Mouse (Mus musculus) liver, embryonic 11.5 days (tissue): ENCODE results near the gene Smg6. TPM values are rescaled to one million over a fixed set of nuclear protein-coding genes. Genes with fewer than 3 reads are reported as not detected.

Source experiments
- ATAC-seq: fragments of 200-750 bp; cut with Nextera tagmentation; replicated peaks from 2 replicates; pipeline ENCODE4 v1.8.0; 2017; ENCODE audit warnings: moderate number of reproducible peaks, mild to moderate bottlenecking, moderate TSS enrichment, moderate library complexity; ENCODE audit not compliant: low FRiP score
- DNase-seq: peaks from one replicate; pipeline ENCODE4 v3.0.0-alpha.2; 2017; ENCODE audit warnings: low spot score
- H3K27ac ChIP-seq: fragments of 300-500 bp; sonication (generic); 2 replicates; pipeline ENCODE4 v1.5.1; 2014; ENCODE audit warnings: mild to moderate bottlenecking, low read depth, low read length, control low read depth
- H3K27me3 ChIP-seq: fragments of 300-500 bp; sonication (generic); replicated peaks from 2 replicates; pipeline ENCODE4 v1.6.1; 2014; ENCODE audit warnings: low read length, mixed read lengths; ENCODE audit not compliant: control insufficient read depth, insufficient read depth
- H3K36me3 ChIP-seq: fragments of 300-500 bp; sonication (generic); 2 replicates; pipeline ENCODE4 v1.6.1; 2014; ENCODE audit warnings: mild to moderate bottlenecking, low read length, moderate library complexity, mixed read lengths; ENCODE audit not compliant: control insufficient read depth, insufficient read depth
- H3K4me1 ChIP-seq: fragments of 300-500 bp; sonication (generic); replicated peaks from 2 replicates; pipeline ENCODE4 v1.6.1; 2014; ENCODE audit warnings: low read length, mixed read lengths; ENCODE audit not compliant: control insufficient read depth, insufficient read depth
- H3K4me2 ChIP-seq: fragments of 300-500 bp; sonication (generic); 2 replicates; pipeline ENCODE4 v1.6.1; 2014; ENCODE audit warnings: mild to moderate bottlenecking, control low read depth, moderate library complexity
- H3K4me3 ChIP-seq: fragments of 300-500 bp; sonication (generic); 2 replicates; pipeline ENCODE4 v1.5.1; 2014; ENCODE audit warnings: low read depth, low read length, control low read depth
- H3K9ac ChIP-seq: fragments of 300-500 bp; sonication (generic); 2 replicates; pipeline ENCODE4 v1.6.1; 2014; ENCODE audit warnings: low read depth, low read length, control low read depth
- H3K9me3 ChIP-seq: fragments of 300-500 bp; sonication (generic); 2 replicates; pipeline ENCODE4 v1.6.1; 2016; ENCODE audit warnings: low read length, inconsistent platforms, mixed read lengths; ENCODE audit not compliant: control insufficient read depth
- WGBS: fragments of 180-500 bp; shearing (Covaris S2); extraction: QIAGEN DNeasy Blood & Tissue Kit; methylation state at CpG from one replicate; pipeline ENCODE4 v1.1.7; 2014; 5-methylcytosine and 5-hydroxymethylcytosine counted together
- polyA plus RNA-seq: library from polyadenylated mRNA; unstranded; fragments of >200 nt; fragmentation: Nextera tagmentation; extraction: Ambion mirVana; gene quantifications from 2 replicates; pipeline ENCODE4 v1.2.1, GENCODE M21; 2014

Gene Smg6
- polyA plus RNA-seq, 1 experiment from 2014 or later, result 12.4 TPM

DNA sequence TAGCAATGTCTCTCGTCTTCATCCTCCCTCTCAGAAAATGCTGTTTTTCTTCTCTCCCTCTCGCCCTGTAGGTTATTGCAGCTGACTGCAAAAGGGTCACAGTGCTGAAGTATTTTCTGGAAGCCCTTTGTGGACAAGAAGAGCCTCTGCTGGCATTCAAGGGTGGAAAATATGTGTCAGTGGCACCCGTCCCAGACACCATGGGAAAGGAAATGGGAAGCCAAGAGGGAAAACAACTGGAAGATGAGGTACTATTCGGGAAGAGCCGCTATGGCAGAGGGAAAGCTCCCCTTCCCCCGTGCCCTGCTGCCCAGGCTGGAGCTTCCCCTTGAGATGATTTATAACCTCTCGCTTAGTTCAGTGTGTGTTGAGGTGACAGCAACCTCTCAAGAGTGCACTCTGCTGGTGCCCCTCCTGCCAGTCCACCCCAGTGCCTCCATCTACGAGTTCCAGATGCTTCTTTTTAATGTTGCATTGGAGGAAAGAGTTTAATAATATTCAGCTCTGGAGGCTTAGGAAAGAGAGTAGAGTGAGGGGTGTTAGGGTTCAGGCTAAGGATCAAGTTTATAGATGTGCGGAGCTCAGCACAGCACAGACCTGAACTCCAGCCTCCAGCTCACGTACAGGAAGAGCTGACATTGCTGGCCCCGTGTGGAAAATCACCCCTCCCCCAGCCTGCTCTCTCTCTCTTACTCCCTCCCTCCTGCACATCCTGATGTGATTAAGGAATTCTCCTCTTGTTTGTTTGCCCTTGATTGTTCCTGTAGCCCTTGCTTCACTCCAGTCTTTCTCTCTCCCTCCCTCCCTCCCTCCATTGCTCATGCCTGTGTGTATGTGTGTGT, 213.7 kb downstream of the Smg6 start:
- H3K9ac ChIP-seq, result peak overlapping the region; percentile 39; the same call in 1 of the 2 replicates
- no peak for DNase-seq
- peaks cover 50% of the 10 kb centered on the region for H3K4me1 ChIP-seq
- H3K27me3 ChIP-seq, result no peaks in the 10 kb centered on the region
- 41% methylated on average over 11 of the region's 11 CpGs for WGBS
- H3K4me2 ChIP-seq, result peak overlapping the region; percentile 16; the same call in 1 of the 2 replicates
- H3K9me3 ChIP-seq, result no peaks in the 10 kb centered on the region
- no peak overlapping the region for H3K4me3 ChIP-seq
- ATAC-seq, result no peak
- peak overlapping the region; percentile 69; the same call in 1 of the 2 replicates for H3K27ac ChIP-seq
- peaks cover 2% of the 10 kb centered on the region; the same call in 1 of the 2 replicates for H3K36me3 ChIP-seq

DNA sequence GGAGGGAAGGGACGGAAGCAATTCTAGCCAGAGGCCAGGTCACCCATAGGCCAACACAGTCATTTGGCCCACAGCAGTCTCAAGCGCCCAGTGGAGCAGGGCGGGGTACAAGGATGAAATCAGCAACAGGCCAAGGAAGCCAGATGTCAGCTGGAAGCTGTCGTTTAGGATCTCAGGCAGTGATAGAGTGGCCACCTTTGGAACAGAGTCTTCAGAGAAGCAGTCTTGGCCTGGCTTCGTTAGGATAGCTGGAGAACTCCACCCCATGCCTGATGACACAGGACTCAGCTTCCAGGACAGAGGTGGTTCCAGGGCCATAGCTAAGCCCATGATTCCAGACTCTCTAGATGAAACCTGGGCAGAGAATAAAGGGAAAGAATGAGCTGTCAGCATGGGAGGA, 214.8 kb downstream of the Smg6 start:
- H3K4me1 ChIP-seq, result peaks cover 50% of the 10 kb centered on the region

DNA sequence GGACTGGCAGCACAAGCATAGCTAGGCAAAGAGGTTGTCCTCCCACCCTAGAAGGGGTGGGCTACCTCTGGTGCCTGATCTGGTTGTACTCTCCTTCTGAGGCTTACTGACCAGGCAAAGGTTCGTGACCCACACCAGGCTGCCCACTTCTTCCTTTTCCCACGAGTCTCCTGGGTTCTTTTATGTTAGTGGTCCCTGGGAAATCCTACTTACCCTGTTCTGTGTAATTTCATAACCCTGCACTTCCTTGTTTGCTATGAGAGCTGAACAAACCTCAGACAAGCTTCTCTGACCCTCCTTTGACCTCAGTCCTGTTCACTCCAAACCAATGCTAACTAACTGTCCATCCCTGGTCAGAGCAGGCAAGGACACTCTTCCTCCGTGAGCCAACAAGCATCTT, 215.4 kb downstream of the Smg6 start:
- Histone ChIP-seq H3K4me3 (no peak overlapping the region), H3K4me1 (peaks cover 50% of the 10 kb centered on the region), H3K9me3 (no peaks in the 10 kb centered on the region), H3K4me2 (no peak overlapping the region), H3K36me3 (peaks cover 4% of the 10 kb centered on the region; the same call in 1 of the 2 replicates), H3K27ac (no peak overlapping the region), H3K27me3 (no peaks in the 10 kb centered on the region), H3K9ac (no peak overlapping the region)
- 52% methylated on average over 3 of the region's 3 CpGs for WGBS
- no peak for ATAC-seq
- DNase-seq, result no peak

More for the DNA sequence above, 214.8 kb downstream of the Smg6 start:
- H3K36me3 ChIP-seq, result peaks cover 4% of the 10 kb centered on the region; the same call in 1 of the 2 replicates
- no peak overlapping the region for H3K27ac ChIP-seq
- ATAC-seq (no peak), DNase-seq (no peak)
- H3K4me3 ChIP-seq, result no peak overlapping the region
- no peak overlapping the region for H3K9ac ChIP-seq
- no peaks in the 10 kb centered on the region for H3K9me3 ChIP-seq
- no peaks in the 10 kb centered on the region for H3K27me3 ChIP-seq
- WGBS, result 65% methylated on average over 5 of the region's 5 CpGs
- no peak overlapping the region for H3K4me2 ChIP-seq

DNA sequence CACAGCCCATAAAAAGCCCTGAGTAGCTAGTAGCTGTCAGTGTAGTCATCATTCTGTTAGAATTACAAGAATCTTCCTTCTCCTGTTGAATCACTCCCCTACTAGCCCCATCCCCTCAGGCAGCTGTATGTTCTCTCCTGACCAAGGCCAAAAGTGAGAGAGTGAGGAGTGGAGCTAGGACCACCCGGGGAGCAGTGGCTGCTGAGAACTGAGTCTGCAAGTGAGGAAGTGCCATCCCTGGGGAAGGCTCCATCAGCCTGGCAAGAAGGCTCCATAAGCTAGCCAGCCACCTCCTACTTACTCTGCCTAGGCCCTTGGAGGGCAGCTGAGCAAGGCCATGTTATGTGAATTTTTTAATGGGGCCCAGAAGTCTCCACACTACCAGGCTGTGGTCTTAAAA, 216.3 kb downstream of the Smg6 start:
- H3K27ac ChIP-seq, result no peak overlapping the region
- H3K4me2 ChIP-seq, result no peak overlapping the region
- no peak overlapping the region for H3K9ac ChIP-seq
- H3K27me3 ChIP-seq, result no peaks in the 10 kb centered on the region
- no peaks in the 10 kb centered on the region for H3K9me3 ChIP-seq
- peaks cover 42% of the 10 kb centered on the region for H3K4me1 ChIP-seq
- ATAC-seq (no peak), DNase-seq (no peak)
- WGBS, result 54% methylated on average over 1 of the region's 1 CpGs
- H3K4me3 ChIP-seq, result no peak overlapping the region
- H3K36me3 ChIP-seq, result peaks cover 4% of the 10 kb centered on the region; the same call in 1 of the 2 replicates

DNA sequence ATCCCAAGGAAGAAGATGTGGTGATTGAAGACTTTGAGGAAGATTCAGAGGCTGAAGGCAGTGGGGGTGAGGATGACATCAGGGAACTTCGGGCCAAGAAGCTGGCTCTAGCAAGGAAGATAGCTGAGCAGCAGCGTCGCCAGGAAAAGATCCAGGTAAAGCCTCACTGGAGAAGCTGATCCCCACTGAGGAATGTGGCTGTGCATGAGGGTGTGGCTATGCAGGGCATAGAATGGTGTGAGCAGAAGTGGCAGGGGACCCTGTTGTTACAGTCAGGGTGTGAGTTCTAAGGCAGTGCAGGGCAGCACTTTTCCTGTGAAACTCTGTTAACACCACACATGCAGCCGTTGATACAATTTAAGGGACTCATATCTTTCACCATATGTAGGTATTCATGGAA, 217.1 kb downstream of the Smg6 start:
- no peak for DNase-seq
- Histone ChIP-seq H3K4me3 (no peak overlapping the region), H3K27ac (no peak overlapping the region), H3K4me1 (peaks cover 40% of the 10 kb centered on the region), H3K9me3 (no peaks in the 10 kb centered on the region), H3K4me2 (no peak overlapping the region), H3K9ac (no peak overlapping the region), H3K36me3 (peaks cover 4% of the 10 kb centered on the region; the same call in 1 of the 2 replicates), H3K27me3 (no peaks in the 10 kb centered on the region)
- 81% methylated on average over 4 of the region's 4 CpGs for WGBS
- no peak for ATAC-seq

GRCm38 (mm10) chr11:75145841-75146240, 220.2 kb downstream of the Smg6 start:
- DNase-seq, result no peak
- H3K27ac ChIP-seq, result no peak overlapping the region
- H3K9me3 ChIP-seq, result no peaks in the 10 kb centered on the region
- 84% methylated on average over 2 of the region's 2 CpGs for WGBS
- no peak overlapping the region for H3K9ac ChIP-seq
- peaks cover 13% of the 10 kb centered on the region for H3K36me3 ChIP-seq
- H3K4me3 ChIP-seq, result no peak overlapping the region
- H3K4me1 ChIP-seq, result peaks cover 19% of the 10 kb centered on the region
- no peak for ATAC-seq
- no peak overlapping the region for H3K4me2 ChIP-seq
- no peaks in the 10 kb centered on the region for H3K27me3 ChIP-seq

GRCm38 (mm10) chr11:75147106-75147845, 221.7 kb downstream of the Smg6 start:
- ATAC-seq, result no peak
- 63% methylated on average over 11 of the region's 11 CpGs for WGBS
- peaks cover 13% of the 10 kb centered on the region for H3K36me3 ChIP-seq
- no peak for DNase-seq
- peak overlapping the region; percentile 42; the same call in 1 of the 2 replicates for H3K27ac ChIP-seq
- H3K4me3 ChIP-seq, result no peak overlapping the region
- no peak overlapping the region for H3K9ac ChIP-seq
- H3K4me1 ChIP-seq, result peaks cover 9% of the 10 kb centered on the region
- no peaks in the 10 kb centered on the region for H3K27me3 ChIP-seq
- H3K4me2 ChIP-seq, result no peak overlapping the region
- H3K9me3 ChIP-seq, result no peaks in the 10 kb centered on the region

DNA sequence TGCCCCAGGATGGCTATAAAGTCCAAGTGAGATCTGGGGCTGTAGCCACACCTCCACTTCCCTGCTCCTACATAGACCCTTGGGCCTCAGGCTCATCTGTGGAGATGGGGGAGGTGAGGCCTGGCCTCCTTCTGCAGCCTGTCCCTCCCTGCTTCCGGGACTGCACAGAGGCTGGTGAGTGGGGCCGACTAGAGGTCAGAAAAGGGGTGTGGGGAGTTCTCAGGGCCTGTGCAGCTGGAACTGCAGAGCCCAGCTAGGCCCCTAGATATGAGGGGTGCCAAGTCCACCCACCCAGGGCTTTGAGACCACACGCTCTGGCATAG, 222.2 kb downstream of the Smg6 start:
- peak; percentile 34; the same call in 1 of the 2 replicates for ATAC-seq
- Histone ChIP-seq H3K4me3 (no peak overlapping the region), H3K27ac (peak overlapping the region; percentile 42; the same call in 1 of the 2 replicates), H3K9ac (no peak overlapping the region), H3K9me3 (no peaks in the 10 kb centered on the region), H3K4me1 (peaks cover 11% of the 10 kb centered on the region), H3K27me3 (no peaks in the 10 kb centered on the region), H3K4me2 (no peak overlapping the region), H3K36me3 (peaks cover 11% of the 10 kb centered on the region)
- WGBS, result 50% methylated on average over 3 of the region's 3 CpGs
- DNase-seq, result no peak
